Mouse (Mus musculus) ovary, adult 18-20 months (tissue): ENCODE measurements around the gene Nt5e.
"Not testable (repeated sequence)": the region's sequence is repeated elsewhere in the genome, so short reads cannot be mapped to it uniquely, and the experiment has no call there.

Source experiments
- DNase-seq: peaks from one replicate; pipeline ENCODE4 v3.0.0; 2022; ENCODE audit warnings: low spot score, mixed read lengths

The Nt5e gene

GRCm38 (mm10) chr9:88326930-88327901 is at the start of gene Nt5e:
Gene Nt5e (plus strand): TSS chr9:88327197.
- DNase-seq, result peak; percentile 43

GRCm38 (mm10) chr9:88277588-88277987 is 49.4 kb upstream of the Nt5e start:
- no peak for DNase-seq

GRCm38 (mm10) chr9:88279728-88280127 is 47.3 kb upstream of the Nt5e start:
- no peak for DNase-seq

GRCm38 (mm10) chr9:88289568-88290168 is 37.3 kb upstream of the Nt5e start:
- DNase-seq, result no peak

- no peak for DNase-seq
Measured at GRCm38 (mm10) chr9:88292836-88293370, 34.1 kb upstream of the Nt5e start.

GRCm38 (mm10) chr9:88295798-88296197 is 31.2 kb upstream of the Nt5e start:
- no peak for DNase-seq

GRCm38 (mm10) chr9:88296321-88296720 is 30.7 kb upstream of the Nt5e start:
- no peak for DNase-seq

GRCm38 (mm10) chr9:88297244-88297643 is 29.8 kb upstream of the Nt5e start:
- DNase-seq, result not testable (repeated sequence)

GRCm38 (mm10) chr9:88297871-88298658 is 28.9 kb upstream of the Nt5e start:
- no peak for DNase-seq

GRCm38 (mm10) chr9:88307019-88307618 is 19.9 kb upstream of the Nt5e start:
- no peak for DNase-seq

- no peak for DNase-seq
Measured at GRCm38 (mm10) chr9:88309127-88309526, 17.9 kb upstream of the Nt5e start.

- no peak for DNase-seq
Measured at GRCm38 (mm10) chr9:88319226-88319625, 7.8 kb upstream of the Nt5e start.

GRCm38 (mm10) chr9:88324616-88325015 is 2.4 kb upstream of the Nt5e start:
- no peak for DNase-seq

- no peak for DNase-seq
Measured at GRCm38 (mm10) chr9:88328666-88329065, 1.7 kb downstream of the Nt5e start.

- no peak for DNase-seq
Measured at GRCm38 (mm10) chr9:88329166-88329748, 2.3 kb downstream of the Nt5e start.

- no peak for DNase-seq
Measured at GRCm38 (mm10) chr9:88330316-88330715, 3.3 kb downstream of the Nt5e start.

GRCm38 (mm10) chr9:88332447-88332846 is 5.5 kb downstream of the Nt5e start:
- no peak for DNase-seq

- no peak for DNase-seq
Measured at GRCm38 (mm10) chr9:88335839-88336238, 8.8 kb downstream of the Nt5e start.

GRCm38 (mm10) chr9:88340819-88341218 is 13.8 kb downstream of the Nt5e start:
- no peak for DNase-seq

GRCm38 (mm10) chr9:88342241-88342640 is 15.2 kb downstream of the Nt5e start:
- no peak for DNase-seq

GRCm38 (mm10) chr9:88342701-88343100 is 15.7 kb downstream of the Nt5e start:
- DNase-seq, result no peak
